Mouse (Mus musculus): ENCODE data around the gene Ints11.

- TF ChIP-seq CTCF (IDR thresholded peaks at IDR 0.05; ENCODE audit: low read depth) (no peak), EP300 (IDR thresholded peaks at IDR 0.05; ENCODE audit: low read depth) (no peak)
Observed at GRCm38 (mm10) chr4:155892438-155893211, 23.3 kb downstream of the Ints11 start.

All from heart, postnatal 0 days (tissue).